Mouse (Mus musculus) heart, adult 2 months (tissue): ENCODE results near the gene Atxn10. TPM values are rescaled to one million over a fixed set of nuclear protein-coding genes. Genes with fewer than 3 reads are reported as not detected.
A peak's percentile ranks its signal among the peaks of the same experiment; 100 is the strongest.

Experiments used
- DNase-seq, 2 experiments: peaks; one replicate each; pipeline ENCODE4 v3.0.0; 2021
- H3K27ac ChIP-seq: fragments of 200-600 bp; 2 replicates; pipeline ENCODE4 v1.8.1; 2022
- H3K27me3 ChIP-seq: fragments of 200-500 bp; 2 replicates; pipeline ENCODE4 v1.6.1; 2012; ENCODE audit warnings: mild to moderate bottlenecking, low read length, inconsistent platforms, mixed read lengths; ENCODE audit not compliant: control insufficient read depth, insufficient read depth
- H3K36me3 ChIP-seq: fragments of 200-500 bp; 2 replicates; pipeline ENCODE4 v1.6.1; 2012; ENCODE audit warnings: low read length, inconsistent platforms; ENCODE audit not compliant: control insufficient read depth, insufficient read depth
- H3K4me1 ChIP-seq: fragments of 200-500 bp; 2 replicates; pipeline ENCODE4 v1.6.1; 2011; ENCODE audit warnings: low read length; ENCODE audit not compliant: control insufficient read depth, insufficient read depth
- H3K4me3 ChIP-seq: fragments of 200-600 bp; 2 replicates; pipeline ENCODE4 v1.8.1; 2022
- H3K79me2 ChIP-seq: fragments of 200-500 bp; replicated peaks from 2 replicates; pipeline ENCODE4 v1.6.1; 2012; ENCODE audit warnings: mild to moderate bottlenecking, inconsistent platforms, low read length, moderate library complexity, mixed read lengths; ENCODE audit not compliant: control insufficient read depth, insufficient read depth
- H3K9ac ChIP-seq: fragments of 200-500 bp; 2 replicates; pipeline ENCODE4 v1.6.1; 2012; ENCODE audit warnings: low read depth, mild to moderate bottlenecking, control low read depth, inconsistent platforms, low read length, mixed read lengths
- CTCF ChIP-seq: fragments of 200-600 bp; IDR thresholded peaks from 2 replicates; pipeline ENCODE4 v1.8.1; 2022; ENCODE audit warnings: antibody characterized with exemption, mild to moderate bottlenecking, moderate library complexity
- EP300 ChIP-seq: fragments of 200-500 bp; IDR thresholded peaks from 2 replicates; pipeline ENCODE4 v1.6.1; 2011; ENCODE audit warnings: low read depth, low read length, control low read depth; ENCODE audit not compliant: insufficient read depth
- POLR2A ChIP-seq: fragments of 200-500 bp; IDR thresholded peaks from 2 replicates; pipeline ENCODE4 v1.6.1; 2011; ENCODE audit warnings: mild to moderate bottlenecking, low read depth, low read length, control low read depth; ENCODE audit not compliant: insufficient read depth
- WGBS: fragments of 180-500 bp; shearing (Covaris S2); methylation state at CpG from one replicate; pipeline ENCODE4 v1.1.7; 2018; 5-methylcytosine and 5-hydroxymethylcytosine counted together
- intact Hi-C: fragments of 180-260 bp; cut with DNase I; formaldehyde crosslinking; loops from one replicate; pipeline ENCODE4 v1.15.1; 2025
- polyA plus RNA-seq: library from polyadenylated mRNA; depleted of rRNA; stranded (reverse); fragments of >200 nt; gene quantifications from 2 replicates; pipeline ENCODE4 v1.2.3, GENCODE M21; 2012
- total RNA-seq, 2 experiments: library from RNA; stranded (reverse); gene quantifications; 2 replicates each; pipeline ENCODE4 v1.2.3; 2021

Gene Atxn10
- total and polyA plus RNA-seq, 3 experiments: 52.9 to 82.6 (median 71.7) TPM

DNA sequence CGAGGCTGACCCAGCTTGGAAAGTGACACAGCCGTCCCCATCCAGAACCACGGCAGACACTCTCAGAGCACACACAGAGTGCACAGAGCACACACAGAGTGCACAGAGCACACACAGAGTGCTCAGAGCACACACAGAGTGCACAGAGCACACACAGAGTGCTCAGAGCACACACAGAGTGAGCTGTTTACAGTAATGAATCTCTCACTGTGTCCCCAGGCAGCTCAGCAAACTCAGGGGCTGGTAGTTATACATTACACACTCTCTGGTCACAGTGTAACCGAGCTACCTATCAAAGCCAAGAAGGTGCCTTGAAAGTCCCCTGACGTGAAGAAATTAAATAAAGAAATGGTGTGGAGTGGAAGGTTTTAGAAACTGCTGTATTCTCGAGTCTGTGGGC lies 133.4 kb downstream of the Atxn10 start:
- Histone ChIP-seq H3K27ac (no peak overlapping the region), H3K27me3 (no peaks in the 10 kb centered on the region), H3K9ac (no peak overlapping the region), H3K4me1 (no peaks in the 10 kb centered on the region), H3K36me3 (no peaks in the 10 kb centered on the region), H3K79me2 (no peaks in the 10 kb centered on the region), H3K4me3 (no peak overlapping the region)
- intact Hi-C loops: no loop called here
- DNase-seq: no peak
- WGBS: 91% methylated on average over 6 of the region's 6 CpGs
- TF ChIP-seq POLR2A: no peak
- no peak for TF ChIP-seq CTCF
- no peak for TF ChIP-seq EP300

DNA sequence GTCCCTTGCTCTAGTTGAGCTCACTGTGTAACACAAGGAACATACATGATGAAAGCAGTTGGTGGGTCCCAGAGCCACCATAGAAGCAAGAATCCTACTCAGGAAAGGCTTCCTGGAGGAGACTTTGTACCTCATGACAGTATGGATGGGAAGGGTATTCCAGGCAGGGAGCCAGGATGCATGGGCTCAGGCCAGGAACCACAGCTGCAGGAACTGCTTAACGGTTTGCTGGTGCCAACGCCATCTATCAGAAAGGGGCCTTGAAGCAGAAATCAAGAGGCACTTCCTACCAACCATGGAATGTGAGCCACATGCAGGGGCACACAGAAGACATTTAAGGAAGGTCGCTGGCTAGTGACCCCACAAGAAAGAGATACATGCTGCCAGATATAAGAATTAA lies 138.7 kb downstream of the Atxn10 start:
- no peak for DNase-seq
- 52% methylated on average over 3 of the region's 3 CpGs for WGBS
- H3K27me3 ChIP-seq: no peaks in the 10 kb centered on the region
- H3K27ac ChIP-seq: no peak overlapping the region
- no peaks in the 10 kb centered on the region for H3K79me2 ChIP-seq
- no peak for TF ChIP-seq CTCF
- TF ChIP-seq POLR2A: no peak
- TF ChIP-seq EP300: no peak
- H3K9ac ChIP-seq: no peak overlapping the region
- intact Hi-C loops: loop anchor here (5.0 to 10.0 kb wide), 3 partner anchors 157 to 230 kb away; no protein-coding TSS in a partner anchor
- H3K4me1 ChIP-seq: no peaks in the 10 kb centered on the region
- no peaks in the 10 kb centered on the region for H3K36me3 ChIP-seq
- H3K4me3 ChIP-seq: no peak overlapping the region

DNA sequence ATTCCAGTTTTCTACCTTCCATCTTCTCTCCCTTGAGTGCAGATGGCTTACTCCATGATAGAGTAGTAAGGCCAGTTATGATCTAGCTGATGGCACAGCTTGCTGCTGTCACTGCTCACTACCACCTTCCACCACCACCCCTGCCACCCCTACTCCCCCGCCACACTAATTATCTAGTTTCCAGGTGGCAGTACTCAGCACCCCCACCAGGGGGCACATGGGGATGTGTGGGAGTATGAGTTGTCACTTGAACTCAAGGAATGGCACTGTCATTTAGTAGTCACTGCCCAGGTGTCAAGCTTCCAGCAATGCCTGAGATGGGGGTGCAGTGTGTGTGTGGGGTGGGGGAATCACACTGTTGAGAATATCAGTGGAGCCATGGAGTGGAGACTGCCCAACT lies 141.5 kb downstream of the Atxn10 start:
- Histone ChIP-seq H3K4me3 (no peak overlapping the region), H3K36me3 (no peaks in the 10 kb centered on the region), H3K79me2 (no peaks in the 10 kb centered on the region), H3K27ac (no peak overlapping the region), H3K27me3 (no peaks in the 10 kb centered on the region), H3K9ac (no peak overlapping the region), H3K4me1 (no peaks in the 10 kb centered on the region)
- 10% methylated on average over 1 of the region's 1 CpGs for WGBS
- DNase-seq: peak; percentile 23 to 74
- intact Hi-C loops: loop anchor here (1.0 to 10.0 kb wide), 4 partner anchors 106 to 227 kb away; no protein-coding TSS in a partner anchor
- no peak for TF ChIP-seq EP300
- peak; percentile 79 for TF ChIP-seq CTCF

DNA sequence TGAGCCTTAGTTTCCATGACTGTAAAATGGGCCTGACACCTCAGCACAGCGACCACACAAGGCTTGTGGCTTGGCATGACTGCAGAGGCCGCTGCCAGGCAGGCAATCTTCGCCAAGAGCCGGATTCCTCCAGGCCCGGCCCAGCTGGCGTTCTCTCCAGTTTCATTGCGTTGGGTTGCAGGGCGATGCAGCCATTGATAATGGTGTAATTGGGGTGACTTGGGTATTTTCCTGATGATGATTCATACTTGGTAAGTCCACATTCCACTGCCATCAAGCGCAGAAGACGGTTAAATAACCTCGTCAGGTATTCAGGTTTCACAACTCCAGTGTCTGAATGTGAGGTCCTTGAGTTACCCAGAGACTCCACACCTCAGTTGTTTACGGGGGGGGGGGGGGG lies 143.3 kb downstream of the Atxn10 start:
- Histone ChIP-seq H3K4me1 (no peaks in the 10 kb centered on the region), H3K27ac (no peak overlapping the region), H3K9ac (no peak overlapping the region), H3K4me3 (no peak overlapping the region), H3K27me3 (no peaks in the 10 kb centered on the region), H3K79me2 (no peaks in the 10 kb centered on the region), H3K36me3 (no peaks in the 10 kb centered on the region)
- intact Hi-C loops: loop anchor here (5.0 to 10.0 kb wide), 3 partner anchors 162 to 225 kb away; no protein-coding TSS in a partner anchor
- DNase-seq: no peak
- TF ChIP-seq EP300 (no peak), POLR2A (no peak), CTCF (no peak)
- WGBS: 68% methylated on average over 12 of the region's 12 CpGs

DNA sequence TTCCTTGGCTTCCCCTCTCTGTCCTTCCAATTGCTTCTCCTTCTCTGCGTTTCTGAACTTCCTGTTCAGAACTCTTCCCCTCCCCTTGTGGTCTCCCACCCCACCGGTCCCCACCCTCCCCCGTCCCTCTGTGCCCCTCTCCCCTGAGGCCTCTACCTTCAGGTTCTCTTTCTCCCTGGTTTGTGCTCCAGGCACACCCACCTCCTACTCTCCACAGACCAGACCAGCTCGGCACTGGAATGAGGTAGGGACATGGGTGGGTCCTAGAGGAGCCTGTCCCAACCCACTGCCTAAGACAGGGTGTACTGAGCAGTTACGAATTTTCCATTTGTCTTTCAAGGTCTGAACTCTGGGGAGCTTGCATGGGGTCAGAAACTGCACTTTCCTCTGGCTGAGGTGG lies 143.9 kb downstream of the Atxn10 start:
- H3K27me3 ChIP-seq: no peaks in the 10 kb centered on the region

DNA sequence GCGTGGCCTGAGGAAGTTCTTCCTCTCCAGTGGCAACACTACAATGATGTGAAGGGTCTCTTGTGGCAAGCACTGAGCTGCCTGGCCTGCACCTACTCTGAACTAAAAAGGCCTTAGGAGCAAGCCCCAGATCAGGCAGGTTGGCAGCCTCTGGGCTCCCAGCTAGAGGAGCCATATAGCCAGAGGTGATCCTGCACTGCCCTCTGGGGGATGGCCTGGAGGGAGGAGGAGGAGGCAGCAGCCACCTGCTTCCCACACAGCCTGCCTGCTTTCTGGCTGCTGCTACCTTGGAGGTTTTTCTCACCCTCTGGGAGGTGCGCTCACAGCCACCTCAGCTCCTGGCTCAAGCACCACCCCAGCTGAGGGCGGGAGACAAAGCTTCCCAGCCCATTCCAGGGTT lies 144.6 kb downstream of the Atxn10 start:
- no peaks in the 10 kb centered on the region for H3K79me2 ChIP-seq
- WGBS: 38% methylated on average over 3 of the region's 3 CpGs
- no peak for DNase-seq

More for the DNA sequence above, 143.9 kb downstream of the Atxn10 start:
- WGBS: 37% methylated on average over 5 of the region's 5 CpGs
- DNase-seq: no peak
- Histone ChIP-seq H3K36me3 (no peaks in the 10 kb centered on the region), H3K4me1 (no peaks in the 10 kb centered on the region), H3K9ac (no peak overlapping the region), H3K79me2 (no peaks in the 10 kb centered on the region), H3K4me3 (no peak overlapping the region), H3K27ac (no peak overlapping the region)
- intact Hi-C loops: loop anchor here (5.0 to 10.0 kb wide), 3 partner anchors 163 to 225 kb away; no protein-coding TSS in a partner anchor
- TF ChIP-seq POLR2A: no peak
- no peak for TF ChIP-seq EP300
- TF ChIP-seq CTCF: no peak

More for the DNA sequence above, 144.6 kb downstream of the Atxn10 start:
- no peaks in the 10 kb centered on the region for H3K27me3 ChIP-seq
- H3K9ac ChIP-seq: no peak overlapping the region
- intact Hi-C loops: no loop called here
- H3K36me3 ChIP-seq: no peaks in the 10 kb centered on the region
- no peak overlapping the region for H3K4me3 ChIP-seq
- TF ChIP-seq EP300 (no peak), CTCF (peak; percentile 59)
- H3K27ac ChIP-seq: no peak overlapping the region
- no peaks in the 10 kb centered on the region for H3K4me1 ChIP-seq
